Mouse (Mus musculus): ENCODE measurements around the gene Kcnd2. TPM values are rescaled to one million over a fixed set of nuclear protein-coding genes. Genes with fewer than 3 reads are reported as not detected.

Kcnd2 gene
- polyA plus RNA-seq, 1 experiment from 2014 or later, result 0.89 TPM

GRCm38 (mm10) chr6:21570964-21571363 is 355.7 kb downstream of the Kcnd2 start:
- no peak for ATAC-seq (ENCODE audit: insufficient number of reproducible peaks, insufficient read depth, low FRiP score, low TSS enrichment, low read depth)
- H3K4me1 ChIP-seq, result no peaks in the 10 kb centered on the region
- WGBS, result 75% methylated on average over 6 of the region's 6 CpGs
- no peak overlapping the region for H3K9ac ChIP-seq
- no peaks in the 10 kb centered on the region for H3K9me3 ChIP-seq
- no peaks in the 10 kb centered on the region for H3K36me3 ChIP-seq
- no peak overlapping the region for H3K4me2 ChIP-seq
- H3K27me3 ChIP-seq, result no peaks in the 10 kb centered on the region
- no peak overlapping the region for H3K4me3 ChIP-seq
- H3K27ac ChIP-seq, result no peak overlapping the region

GRCm38 (mm10) chr6:21590156-21590555 is 374.9 kb downstream of the Kcnd2 start:
- Histone ChIP-seq H3K36me3 (no peaks in the 10 kb centered on the region), H3K27me3 (no peaks in the 10 kb centered on the region), H3K4me1 (no peaks in the 10 kb centered on the region), H3K4me3 (no peak overlapping the region), H3K9me3 (no peaks in the 10 kb centered on the region), H3K4me2 (no peak overlapping the region), H3K27ac (no peak overlapping the region), H3K9ac (no peak overlapping the region)
- no peak for ATAC-seq (ENCODE audit: insufficient number of reproducible peaks, insufficient read depth, low FRiP score, low TSS enrichment, low read depth)
- 78% methylated on average over 3 of the region's 3 CpGs for WGBS

GRCm38 (mm10) chr6:21597424-21597823 is 382.1 kb downstream of the Kcnd2 start:
- no peaks in the 10 kb centered on the region for H3K36me3 ChIP-seq
- no peak overlapping the region for H3K27ac ChIP-seq
- H3K4me3 ChIP-seq, result no peak overlapping the region
- H3K4me1 ChIP-seq, result no peaks in the 10 kb centered on the region
- H3K9ac ChIP-seq, result no peak overlapping the region
- 51% methylated on average over 3 of the region's 3 CpGs for WGBS
- no peak for ATAC-seq (ENCODE audit: insufficient number of reproducible peaks, insufficient read depth, low FRiP score, low TSS enrichment, low read depth)
- H3K9me3 ChIP-seq, result no peaks in the 10 kb centered on the region
- no peaks in the 10 kb centered on the region for H3K27me3 ChIP-seq
- no peak overlapping the region for H3K4me2 ChIP-seq

DNA sequence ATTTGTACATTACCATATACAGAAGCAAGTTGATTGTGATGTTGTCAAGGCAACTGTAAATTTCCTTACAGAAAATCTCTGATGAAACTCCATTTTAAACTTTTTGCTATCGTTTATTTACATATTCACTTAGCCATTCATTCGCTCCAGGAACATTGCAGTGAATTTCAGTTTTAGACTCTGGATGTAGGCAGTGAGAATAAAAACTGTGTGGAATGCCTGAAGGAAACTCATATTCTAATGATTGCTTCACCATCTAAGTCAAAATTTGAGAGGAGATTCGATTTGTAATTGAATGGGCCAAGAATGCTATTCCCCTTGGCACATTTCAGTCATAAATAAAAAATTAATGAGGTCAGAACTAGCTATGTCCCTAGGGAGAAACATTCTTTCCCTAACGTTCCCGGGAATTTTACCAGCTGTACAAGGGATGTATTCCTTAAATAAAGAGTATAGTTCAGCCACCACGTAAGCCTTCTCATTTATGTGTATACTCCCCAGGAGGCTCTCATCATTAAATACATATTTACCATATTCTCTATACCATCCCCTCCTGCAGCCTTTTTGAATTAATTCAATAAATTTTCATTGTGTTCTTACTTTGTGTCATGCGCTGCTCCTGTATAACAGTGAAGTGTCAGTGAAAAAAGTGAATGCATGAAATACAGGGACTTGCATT is 394.2 kb downstream of the Kcnd2 start:
- H3K27me3 ChIP-seq, result no peaks in the 10 kb centered on the region
- H3K9ac ChIP-seq, result no peak overlapping the region
- WGBS, result 67% methylated on average over 7 of the region's 7 CpGs
- no peak overlapping the region for H3K27ac ChIP-seq
- no peak overlapping the region for H3K4me3 ChIP-seq
- H3K4me1 ChIP-seq, result no peaks in the 10 kb centered on the region
- H3K4me2 ChIP-seq, result no peak overlapping the region
- no peak for ATAC-seq (ENCODE audit: insufficient number of reproducible peaks, insufficient read depth, low FRiP score, low TSS enrichment, low read depth)
- no peaks in the 10 kb centered on the region for H3K36me3 ChIP-seq
- no peaks in the 10 kb centered on the region for H3K9me3 ChIP-seq

DNA sequence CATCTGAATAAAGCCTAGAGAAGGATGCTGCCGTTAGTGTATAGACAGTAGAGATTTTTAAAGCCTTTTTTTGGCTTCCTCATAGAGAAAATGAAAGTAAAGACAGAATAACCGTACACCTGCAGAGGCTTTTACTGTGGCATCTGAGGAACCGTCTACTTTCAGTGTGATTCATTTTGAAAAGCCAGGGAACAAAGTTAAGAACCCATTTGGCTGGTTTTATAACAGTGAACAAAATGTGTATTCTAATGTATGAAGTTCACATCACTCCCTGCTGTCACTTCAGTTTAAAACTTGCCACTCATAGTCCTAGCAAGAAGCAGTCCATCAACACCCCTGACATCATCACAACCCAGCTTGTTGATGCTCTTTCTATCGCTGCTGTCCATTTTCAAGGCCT is 414.7 kb downstream of the Kcnd2 start:
- H3K4me2 ChIP-seq, result no peak overlapping the region
- no peak overlapping the region for H3K4me3 ChIP-seq
- no peak for ATAC-seq (ENCODE audit: insufficient number of reproducible peaks, insufficient read depth, low FRiP score, low TSS enrichment, low read depth)
- no peak overlapping the region for H3K9ac ChIP-seq
- no peak overlapping the region for H3K27ac ChIP-seq
- no peaks in the 10 kb centered on the region for H3K4me1 ChIP-seq
- no peaks in the 10 kb centered on the region for H3K27me3 ChIP-seq
- no peaks in the 10 kb centered on the region for H3K36me3 ChIP-seq
- H3K9me3 ChIP-seq, result no peaks in the 10 kb centered on the region
- WGBS, result 82% methylated on average over 4 of the region's 4 CpGs

DNA sequence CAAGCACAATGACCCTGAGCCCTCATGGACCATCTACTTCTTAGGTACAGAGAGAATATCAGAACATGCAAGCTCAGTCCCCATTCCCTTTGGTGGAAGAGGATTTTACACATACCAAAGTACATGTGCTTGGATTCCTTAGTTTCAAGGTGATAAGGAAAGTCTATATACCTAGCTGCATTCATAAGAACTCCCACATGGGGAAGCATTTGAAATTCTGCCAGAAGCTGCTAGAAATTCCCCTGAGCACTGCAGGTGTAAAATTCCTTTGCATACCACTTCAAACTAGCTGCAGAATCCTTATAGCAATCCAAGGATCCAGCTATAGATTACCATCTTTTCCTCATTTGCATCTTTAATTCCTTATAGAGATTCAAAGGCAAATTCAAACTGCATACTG is 440.4 kb downstream of the Kcnd2 start:
- Histone ChIP-seq H3K36me3 (no peaks in the 10 kb centered on the region), H3K4me3 (no peak overlapping the region), H3K9me3 (no peaks in the 10 kb centered on the region), H3K4me1 (no peaks in the 10 kb centered on the region), H3K9ac (no peak overlapping the region), H3K27ac (no peak overlapping the region), H3K4me2 (no peak overlapping the region), H3K27me3 (no peaks in the 10 kb centered on the region)
- ATAC-seq (ENCODE audit: insufficient number of reproducible peaks, insufficient read depth, low FRiP score, low TSS enrichment, low read depth), result no peak

- no peak overlapping the region for H3K9ac ChIP-seq
- H3K36me3 ChIP-seq, result no peaks in the 10 kb centered on the region
- ATAC-seq (ENCODE audit: insufficient number of reproducible peaks, insufficient read depth, low FRiP score, low TSS enrichment, low read depth), result no peak
- no peaks in the 10 kb centered on the region for H3K9me3 ChIP-seq
- no peak overlapping the region for H3K4me3 ChIP-seq
- H3K4me1 ChIP-seq, result no peaks in the 10 kb centered on the region
- H3K4me2 ChIP-seq, result no peak overlapping the region
- H3K27me3 ChIP-seq, result no peaks in the 10 kb centered on the region
- no peak overlapping the region for H3K27ac ChIP-seq
- 75% methylated on average over 6 of the region's 6 CpGs for WGBS
Observed at GRCm38 (mm10) chr6:21664135-21664534, 448.8 kb downstream of the Kcnd2 start.

GRCm38 (mm10) chr6:21664638-21665037 is 449.3 kb downstream of the Kcnd2 start:
- 59% methylated on average over 4 of the region's 4 CpGs for WGBS
- ATAC-seq (ENCODE audit: insufficient number of reproducible peaks, insufficient read depth, low FRiP score, low TSS enrichment, low read depth), result no peak
- no peak overlapping the region for H3K4me2 ChIP-seq
- H3K9ac ChIP-seq, result no peak overlapping the region
- H3K27ac ChIP-seq, result no peak overlapping the region
- no peaks in the 10 kb centered on the region for H3K9me3 ChIP-seq
- H3K4me3 ChIP-seq, result no peak overlapping the region
- H3K36me3 ChIP-seq, result no peaks in the 10 kb centered on the region
- H3K4me1 ChIP-seq, result no peaks in the 10 kb centered on the region
- no peaks in the 10 kb centered on the region for H3K27me3 ChIP-seq

GRCm38 (mm10) chr6:21684252-21684651 is 468.9 kb downstream of the Kcnd2 start:
- H3K4me1 ChIP-seq, result no peaks in the 10 kb centered on the region
- H3K4me3 ChIP-seq, result no peak overlapping the region
- H3K27ac ChIP-seq, result no peak overlapping the region
- no peak overlapping the region for H3K4me2 ChIP-seq
- no peaks in the 10 kb centered on the region for H3K9me3 ChIP-seq
- H3K9ac ChIP-seq, result no peak overlapping the region
- no peak for ATAC-seq (ENCODE audit: insufficient number of reproducible peaks, insufficient read depth, low FRiP score, low TSS enrichment, low read depth)
- H3K36me3 ChIP-seq, result no peaks in the 10 kb centered on the region
- 72% methylated on average over 6 of the region's 6 CpGs for WGBS
- no peaks in the 10 kb centered on the region for H3K27me3 ChIP-seq

DNA sequence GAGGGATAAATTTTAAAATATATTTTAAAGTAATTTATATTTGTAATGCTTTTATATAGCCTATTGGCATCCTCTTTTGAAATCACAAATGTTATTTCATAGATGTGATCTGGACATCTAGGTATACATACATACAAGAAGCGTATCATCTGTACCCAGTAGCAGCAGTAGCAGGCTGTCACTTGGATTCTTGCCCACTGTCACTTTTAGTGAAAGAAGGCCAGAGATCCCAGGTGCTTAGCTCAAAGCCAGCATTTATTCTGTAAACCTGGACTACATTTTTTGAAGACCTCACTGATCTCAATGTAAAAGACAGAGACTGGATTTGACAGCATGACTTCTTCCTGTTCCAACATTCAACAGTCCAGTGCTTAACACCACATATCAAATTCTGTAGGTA is 471.1 kb downstream of the Kcnd2 start:
- no peak overlapping the region for H3K4me2 ChIP-seq
- H3K4me3 ChIP-seq, result no peak overlapping the region
- H3K9me3 ChIP-seq, result no peaks in the 10 kb centered on the region
- no peaks in the 10 kb centered on the region for H3K4me1 ChIP-seq
- WGBS, result 92% methylated on average over 1 of the region's 1 CpGs
- no peak overlapping the region for H3K9ac ChIP-seq
- no peaks in the 10 kb centered on the region for H3K36me3 ChIP-seq
- no peak for ATAC-seq (ENCODE audit: insufficient number of reproducible peaks, insufficient read depth, low FRiP score, low TSS enrichment, low read depth)
- no peaks in the 10 kb centered on the region for H3K27me3 ChIP-seq
- no peak overlapping the region for H3K27ac ChIP-seq

DNA sequence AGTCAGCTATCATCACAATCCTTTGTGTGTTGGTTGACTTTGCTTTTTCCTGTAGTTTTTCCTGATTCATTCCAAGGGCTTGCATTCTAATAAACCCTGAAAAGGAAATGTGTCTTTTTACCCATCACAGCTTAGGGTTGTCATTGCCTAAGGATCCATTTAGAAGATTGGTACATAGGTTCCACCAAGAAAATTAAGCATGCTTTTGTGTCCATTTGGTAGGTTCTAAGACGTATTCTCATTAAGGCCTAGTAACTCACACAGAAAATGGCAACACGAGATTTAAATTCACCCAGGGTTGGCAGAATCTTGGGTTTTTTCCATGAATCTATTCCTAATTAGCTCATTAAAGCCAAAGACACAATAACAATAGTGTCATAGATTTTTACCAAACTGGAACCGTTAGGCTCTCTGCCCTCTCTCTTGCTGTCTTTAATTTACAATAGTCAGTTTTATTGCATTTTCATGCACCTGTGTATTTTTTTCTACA is 477.6 kb downstream of the Kcnd2 start:
- ATAC-seq (ENCODE audit: insufficient number of reproducible peaks, insufficient read depth, low FRiP score, low TSS enrichment, low read depth), result no peak
- WGBS, result 87% methylated on average over 3 of the region's 3 CpGs
- H3K4me3 ChIP-seq, result no peak overlapping the region
- H3K9ac ChIP-seq, result no peak overlapping the region
- H3K27ac ChIP-seq, result no peak overlapping the region
- no peaks in the 10 kb centered on the region for H3K9me3 ChIP-seq
- no peaks in the 10 kb centered on the region for H3K36me3 ChIP-seq
- no peaks in the 10 kb centered on the region for H3K27me3 ChIP-seq
- no peaks in the 10 kb centered on the region for H3K4me1 ChIP-seq
- H3K4me2 ChIP-seq, result no peak overlapping the region

GRCm38 (mm10) chr6:21697641-21698040 is 482.3 kb downstream of the Kcnd2 start:
- 74% methylated on average over 3 of the region's 3 CpGs for WGBS
- no peak overlapping the region for H3K4me3 ChIP-seq
- no peak overlapping the region for H3K9ac ChIP-seq
- H3K4me1 ChIP-seq, result no peaks in the 10 kb centered on the region
- no peak for ATAC-seq (ENCODE audit: insufficient number of reproducible peaks, insufficient read depth, low FRiP score, low TSS enrichment, low read depth)
- H3K27ac ChIP-seq, result no peak overlapping the region
- H3K9me3 ChIP-seq, result no peaks in the 10 kb centered on the region
- no peak overlapping the region for H3K4me2 ChIP-seq
- H3K27me3 ChIP-seq, result no peaks in the 10 kb centered on the region
- H3K36me3 ChIP-seq, result no peaks in the 10 kb centered on the region

Measured in embryonic facial prominence, embryonic 13.5 days (tissue).